Mouse (Mus musculus): ENCODE results near the gene Gm45618.

- TF ChIP-seq CTCF (IDR thresholded peaks at IDR 0.05; ENCODE audit: extremely low read depth, insufficient read length, insufficient replicate concordance, low read depth, low read length) (no peak), POLR2A (IDR thresholded peaks at IDR 0.05; ENCODE audit: low read depth, low read length) (no peak)
Measured at GRCm38 (mm10) chr7:142152191-142152590, 31.7 kb upstream of the Gm45618 start.

Measured in small intestine, adult 2 months (tissue).